Mouse (Mus musculus) MEL (cell line): ENCODE measurements around the gene Eomes. TPM values are rescaled to one million over a fixed set of nuclear protein-coding genes. Genes with fewer than 3 reads are reported as not detected.

Experiments
- DNase-seq: peaks from one replicate; pipeline ENCODE4 v3.0.0; 2011; ENCODE audit warnings: low read depth, low spot score
- H3K27ac ChIP-seq: 2 replicates; pipeline ENCODE4 v1.5.1; 2012; ENCODE audit warnings: low read depth, mild to moderate bottlenecking, control low read depth, low read length, moderate library complexity; ENCODE audit not compliant: control insufficient read depth
- H3K27me3 ChIP-seq, 2 experiments: fragments of 150-350 bp in 1 of 2; sonication (generic) in 1 of 2; 2 replicates each; pipeline ENCODE4 v1.6.1; 2012; ENCODE audit warnings: low read length in 2 of 2, mild to moderate bottlenecking in 2 of 2, improper control_type of control experiment in 1 of 2, moderate library complexity in 1 of 2; ENCODE audit not compliant: insufficient read depth in 2 of 2, control insufficient read depth in 1 of 2
- H3K36me3 ChIP-seq, 2 experiments: 2 replicates each; pipeline ENCODE4 v1.6.1; 2012 to 2014; ENCODE audit warnings: low read length in 2 of 2, improper control_type of control experiment in 1 of 2, inconsistent platforms in 1 of 2, mild to moderate bottlenecking in 1 of 2; ENCODE audit not compliant: insufficient read depth in 2 of 2, control insufficient read depth in 1 of 2
- H3K4me1 ChIP-seq, 2 experiments: fragments of 150-350 bp in 1 of 2; sonication (generic) in 1 of 2; 2 replicates each; pipeline ENCODE4 v1.6.1; 2012; ENCODE audit warnings: low read length in 2 of 2, improper control_type of control experiment in 1 of 2, mild to moderate bottlenecking in 1 of 2; ENCODE audit not compliant: insufficient read depth in 2 of 2, control insufficient read depth in 1 of 2
- H3K4me3 ChIP-seq, 2 experiments: fragments of 150-350 bp in 1 of 2; sonication (generic) in 1 of 2; 2 replicates each; pipeline ENCODE4 v1.5.1; 2012; ENCODE audit warnings: low read depth in 2 of 2, low read length in 2 of 2, mild to moderate bottlenecking in 2 of 2, moderate library complexity in 2 of 2, control low read depth in 1 of 2, improper control_type of control experiment in 1 of 2; ENCODE audit not compliant: control insufficient read depth in 1 of 2, insufficient read depth in 1 of 2
- H3K79me2 ChIP-seq: 2 replicates; pipeline ENCODE4 v1.6.1; 2012; ENCODE audit warnings: mild to moderate bottlenecking, low read length, moderate library complexity; ENCODE audit not compliant: control insufficient read depth, poor library complexity, insufficient read depth
- H3K9ac ChIP-seq: 2 replicates; pipeline ENCODE4 v1.6.1; 2012; ENCODE audit warnings: low read depth, mild to moderate bottlenecking, control low read depth, low read length, moderate library complexity; ENCODE audit not compliant: control insufficient read depth, poor library complexity, severe bottlenecking
- H3K9me3 ChIP-seq: fragments of 150-350 bp; sonication (generic); replicated peaks from 2 replicates; pipeline ENCODE4 v1.6.1; 2012; ENCODE audit warnings: mild to moderate bottlenecking, low read length, improper control_type of control experiment, moderate library complexity; ENCODE audit not compliant: insufficient read depth
- BHLHE40 ChIP-seq: IDR thresholded peaks from 2 replicates; pipeline ENCODE4 v1.6.1; 2012; ENCODE audit warnings: low read depth, mild to moderate bottlenecking, inconsistent platforms, low read length, improper control_type of control experiment, borderline replicate concordance
- CHD1 ChIP-seq: IDR thresholded peaks from 2 replicates; pipeline ENCODE4 v1.6.1; 2012; ENCODE audit warnings: low read depth, mild to moderate bottlenecking, inconsistent platforms, low read length, improper control_type of control experiment
- CHD2 ChIP-seq: IDR thresholded peaks from 2 replicates; pipeline ENCODE4 v1.6.1; 2011; ENCODE audit warnings: low read length, improper control_type of control experiment
- CTCF ChIP-seq, 3 experiments: IDR thresholded peaks in 2 of 3; conservative IDR thresholded peaks in 1 of 3; 2 replicates each; pipeline ENCODE4 v1.5.1; 2011 to 2012; ENCODE audit warnings: low read length in 3 of 3, low read depth in 2 of 3, mild to moderate bottlenecking in 2 of 3, improper control_type of control experiment in 1 of 3, inconsistent platforms in 1 of 3, mixed read lengths in 1 of 3, moderate library complexity in 1 of 3; ENCODE audit not compliant: control insufficient read depth in 1 of 3, insufficient read depth in 1 of 3, poor library complexity in 1 of 3, severe bottlenecking in 1 of 3
- EP300 ChIP-seq, 2 experiments: IDR thresholded peaks; 2 replicates each; pipeline ENCODE4 v1.6.1; 2011; ENCODE audit warnings: improper control_type of control experiment in 2 of 2, low read length in 2 of 2, low read depth in 1 of 2, mild to moderate bottlenecking in 1 of 2
- ETS1 ChIP-seq: IDR thresholded peaks from 2 replicates; pipeline ENCODE4 v1.6.1; 2012; ENCODE audit warnings: low read depth, mild to moderate bottlenecking, inconsistent platforms, low read length, improper control_type of control experiment, moderate library complexity
- GABPA ChIP-seq: IDR thresholded peaks from 2 replicates; pipeline ENCODE4 v1.6.1; 2012; ENCODE audit warnings: low read depth, mild to moderate bottlenecking, inconsistent platforms, low read length, improper control_type of control experiment, moderate library complexity
- JUND ChIP-seq: IDR thresholded peaks from 2 replicates; pipeline ENCODE4 v1.6.1; 2011; ENCODE audit warnings: low read depth, mild to moderate bottlenecking, improper control_type of control experiment, low read length
- MEF2A ChIP-seq: IDR thresholded peaks from 2 replicates; pipeline ENCODE4 v1.6.1; 2014; ENCODE audit warnings: low read depth, mild to moderate bottlenecking, inconsistent platforms, low read length, improper control_type of control experiment; ENCODE audit not compliant: poor library complexity, insufficient replicate concordance, severe bottlenecking; ENCODE audit errors: extremely low read depth
- MXI1 ChIP-seq: IDR thresholded peaks from 2 replicates; pipeline ENCODE4 v1.6.1; 2011; ENCODE audit warnings: mild to moderate bottlenecking, low read depth, low read length, improper control_type of control experiment
- MYC ChIP-seq: IDR thresholded peaks from 2 replicates; pipeline ENCODE4 v1.6.1; 2011; ENCODE audit warnings: low read depth, mild to moderate bottlenecking, low read length, improper control_type of control experiment, moderate library complexity
- NRF1 ChIP-seq: IDR thresholded peaks from 2 replicates; pipeline ENCODE4 v1.6.1; 2014; ENCODE audit warnings: low read depth, mild to moderate bottlenecking, inconsistent platforms, low read length, improper control_type of control experiment, moderate library complexity; ENCODE audit not compliant: poor library complexity, insufficient read depth, severe bottlenecking
- RCOR1 ChIP-seq: IDR thresholded peaks from 2 replicates; pipeline ENCODE4 v1.6.1; 2012; ENCODE audit warnings: low read depth, mild to moderate bottlenecking, inconsistent platforms, low read length, improper control_type of control experiment
- SIN3A ChIP-seq: IDR thresholded peaks from 2 replicates; pipeline ENCODE4 v1.6.1; 2012; ENCODE audit warnings: low read length, improper control_type of control experiment, inconsistent platforms
- SMC3 ChIP-seq: IDR thresholded peaks from 2 replicates; pipeline ENCODE4 v1.6.1; 2011; ENCODE audit warnings: low read depth, low read length, improper control_type of control experiment
- TCF12 ChIP-seq: IDR thresholded peaks from 2 replicates; pipeline ENCODE4 v1.6.1; 2014; ENCODE audit warnings: low read depth, mild to moderate bottlenecking, inconsistent platforms, low read length, improper control_type of control experiment, moderate library complexity
- UBTF ChIP-seq: IDR thresholded peaks from 2 replicates; pipeline ENCODE4 v1.6.1; 2012; ENCODE audit warnings: low read depth, mild to moderate bottlenecking, inconsistent platforms, low read length, improper control_type of control experiment, moderate library complexity, borderline replicate concordance; ENCODE audit not compliant: insufficient read depth
- USF1 ChIP-seq: IDR thresholded peaks from 2 replicates; pipeline ENCODE4 v1.6.1; 2014; ENCODE audit warnings: low read depth, mild to moderate bottlenecking, inconsistent platforms, low read length, improper control_type of control experiment, moderate library complexity
- ZNF384 ChIP-seq: IDR thresholded peaks from 2 replicates; pipeline ENCODE4 v1.6.1; 2012; ENCODE audit warnings: low read depth, mild to moderate bottlenecking, inconsistent platforms, low read length, improper control_type of control experiment
- polyA plus RNA-seq, 2 experiments: library from polyadenylated mRNA; stranded (reverse) in 1 of 2; unstranded in 1 of 2; fragments of >175 nt in 1 of 2; fragments of >200 nt in 1 of 2; gene quantifications; 2 replicates each; pipeline versions ENCODE4 v1.2.1 to v1.2.4; 2012; ENCODE audit warnings: low replicate concordance in 2 of 2, low read depth in 1 of 2; ENCODE audit not compliant: insufficient read length in 2 of 2, insufficient read depth in 1 of 2, missing spikeins in 1 of 2
- total RNA-seq: library from RNA; depleted of rRNA; stranded (reverse); fragments of 300-350 nt; gene quantifications from 2 replicates; pipeline ENCODE4 v1.2.3, GENCODE M21; 2012

Eomes gene
- total and polyA plus RNA-seq, 3 experiments, result not detected

DNA sequence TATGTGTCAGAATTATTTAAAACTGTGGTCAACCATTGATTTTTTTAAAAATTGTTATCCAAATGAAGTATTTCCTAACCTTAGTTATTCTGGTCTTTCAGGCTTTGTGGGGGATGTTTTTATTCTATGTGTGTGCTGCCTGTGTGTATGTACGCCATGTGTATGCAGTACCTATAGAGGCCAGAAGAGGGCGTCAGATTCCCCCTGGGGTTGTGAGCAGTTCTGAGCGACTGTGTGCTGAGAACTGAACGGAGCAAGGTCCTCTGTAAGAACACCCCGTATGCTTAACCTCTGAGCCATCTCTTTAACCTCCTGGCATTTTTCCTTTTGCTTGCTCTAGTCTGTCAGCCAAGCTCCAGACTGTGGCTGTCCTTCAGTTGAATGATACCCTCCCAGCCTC, 16.1 kb downstream of the Eomes start:
- Histone ChIP-seq H3K4me3 (no peak overlapping the region), H3K4me1 (peaks cover 9 to 19% of the 10 kb centered on the region in 2 experiments), H3K27ac (no peak overlapping the region), H3K9ac (no peak overlapping the region), H3K36me3 (peaks cover 0 to 4% of the 10 kb centered on the region in 2 experiments; a peak in 1 of 4 replicates), H3K9me3 (no peaks in the 10 kb centered on the region), H3K79me2 (no peaks in the 10 kb centered on the region), H3K27me3 (no peaks in the 10 kb centered on the region)
- DNase-seq, result no peak
- peak; percentile 18 to 43 (median 27); a peak in 5 of 6 replicates for TF ChIP-seq CTCF (IDR thresholded peaks at IDR 0.05 in 2 of 3, conservative IDR thresholded peaks at IDR 0.05 in 1 of 3; ENCODE audit: control insufficient read depth in 1 of 3, insufficient read depth in 1 of 3, low read depth in 2 of 3, low read length in 3 of 3, poor library complexity in 1 of 3, severe bottlenecking in 1 of 3)
- no peak for TF ChIP-seq BHLHE40

DNA sequence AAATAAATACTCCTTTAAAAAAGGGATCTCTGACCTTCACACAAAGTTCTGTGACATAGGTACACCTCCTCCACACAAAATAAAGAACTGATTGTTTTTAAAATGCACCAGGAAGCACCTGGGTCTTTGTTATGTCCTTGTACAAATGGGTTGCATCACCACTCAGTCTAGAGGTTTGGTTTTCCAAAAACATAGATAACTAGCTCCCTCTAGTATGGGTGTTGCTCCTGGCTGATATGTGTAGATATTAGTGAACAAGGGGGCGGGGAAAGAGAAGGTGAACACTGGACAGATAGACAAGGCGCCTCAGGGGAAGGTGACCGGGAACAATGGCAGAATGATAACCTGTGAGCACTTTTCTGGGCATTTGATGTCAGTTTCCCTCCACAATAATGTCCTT, 17.9 kb downstream of the Eomes start:
- DNase-seq, result no peak
- H3K27ac ChIP-seq, result no peak overlapping the region
- H3K9me3 ChIP-seq, result no peaks in the 10 kb centered on the region
- H3K4me3 ChIP-seq, result no peak overlapping the region
- peaks cover 0 to 4% of the 10 kb centered on the region in 2 experiments; a peak in 1 of 4 replicates for H3K36me3 ChIP-seq
- H3K27me3 ChIP-seq, result no peaks in the 10 kb centered on the region
- H3K9ac ChIP-seq, result no peak overlapping the region
- H3K79me2 ChIP-seq, result no peaks in the 10 kb centered on the region
- peaks cover 9 to 14% of the 10 kb centered on the region in 2 experiments for H3K4me1 ChIP-seq
- no peak for TF ChIP-seq ZNF384
- no peak for TF ChIP-seq JUND
- no peak for TF ChIP-seq USF1
- peak; percentile 8; the same call in 1 of the 2 replicates for TF ChIP-seq SMC3
- no peak for TF ChIP-seq MEF2A
- TF ChIP-seq EP300 (IDR thresholded peaks at IDR 0.05; ENCODE audit: low read depth in 1 of 2, low read length in 2 of 2), result peak in 1 of 2 experiments; percentile 45; a peak in 1 of 4 replicates
- no peak for TF ChIP-seq UBTF
- no peak for TF ChIP-seq MXI1
- peak; percentile 27; the same call in 1 of the 2 replicates for TF ChIP-seq SIN3A
- TF ChIP-seq CHD2, result no peak
- TF ChIP-seq GABPA, result no peak
- no peak for TF ChIP-seq MYC
- TF ChIP-seq NRF1, result no peak
- TF ChIP-seq CTCF (IDR thresholded peaks at IDR 0.05 in 2 of 3, conservative IDR thresholded peaks at IDR 0.05 in 1 of 3; ENCODE audit: control insufficient read depth in 1 of 3, insufficient read depth in 1 of 3, low read depth in 2 of 3, low read length in 3 of 3, poor library complexity in 1 of 3, severe bottlenecking in 1 of 3), result peak in 1 of 3 experiments; percentile 6; a peak in 1 of 6 replicates
- peak; percentile 59; the same call in 1 of the 2 replicates for TF ChIP-seq TCF12
- TF ChIP-seq RCOR1, result peak; percentile 47; the same call in 1 of the 2 replicates
- TF ChIP-seq ETS1, result peak; percentile 65
- TF ChIP-seq CHD1, result no peak
